Mouse (Mus musculus): Measurements from ENCODE around the gene Gm37419.

DNA sequence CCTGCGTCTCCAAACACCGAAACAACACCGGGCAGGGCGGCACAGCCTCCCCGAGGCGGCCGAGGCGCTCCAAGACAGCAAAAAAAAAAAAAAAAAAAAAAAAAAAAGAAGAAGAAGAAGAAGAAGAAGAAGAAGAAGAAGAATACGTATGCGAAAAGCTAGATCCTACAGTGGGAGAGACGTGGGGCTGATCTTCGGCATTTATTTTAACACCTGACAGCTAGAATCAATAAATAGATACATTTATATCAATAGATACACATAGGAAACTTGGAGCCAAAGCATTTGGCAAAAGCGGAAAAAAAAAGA lies 171 bp upstream of the Gm37419 start:
- TF ChIP-seq GATA1 (IDR thresholded peaks at IDR 0.05; ENCODE audit: borderline replicate concordance, low read length) (no peak), FLI1 (IDR thresholded peaks at IDR 0.05; ENCODE audit: low read length) (no peak)

All from megakaryocyte, embryonic 14.5 days (primary cell).